Mouse (Mus musculus): ENCODE data around the gene Olfr1085. TPM values are rescaled to one million over a fixed set of nuclear protein-coding genes. Genes with fewer than 3 reads are reported as not detected.

Gene Olfr1085
- not detected in 2 replicates for total RNA-seq (2012; rRNA removed)
- polyA plus RNA-seq (2012; ENCODE audit: insufficient read depth in 1 of 2, insufficient read length in 2 of 2, low read depth in 1 of 2, low replicate concordance in 2 of 2, missing spikeins in 1 of 2), result not detected

GRCm38 (mm10) chr2:86661919-86662318 lies at the start of gene Olfr1085:
Gene Olfr1085, minus strand, starts transcription at chr2:86662019.
- no peak within 1 kb of the TSS for H3K4me3 ChIP-seq (ENCODE audit: control insufficient read depth in 1 of 2, insufficient read depth in 1 of 2, low read depth in 2 of 2, low read length in 2 of 2)
- H3K27me3 ChIP-seq (ENCODE audit: control insufficient read depth in 1 of 2, insufficient read depth in 2 of 2, low read length in 2 of 2), result no peaks in the 10 kb centered on the region
- no peak within 1 kb of the TSS for H3K9ac ChIP-seq (ENCODE audit: control insufficient read depth, low read depth, low read length, poor library complexity, severe bottlenecking)
- no peak for TF ChIP-seq USF2 (IDR thresholded peaks at IDR 0.05; ENCODE audit: borderline replicate concordance in 1 of 2, insufficient read depth in 1 of 2, low read depth in 1 of 2, low read length in 2 of 2)
- no peak for TF ChIP-seq NRF1 (IDR thresholded peaks at IDR 0.05; ENCODE audit: insufficient read depth, low read depth, low read length, poor library complexity, severe bottlenecking)
- no peak for TF ChIP-seq RCOR1 (IDR thresholded peaks at IDR 0.05; ENCODE audit: low read depth, low read length)
- TF ChIP-seq MYC (IDR thresholded peaks at IDR 0.05; ENCODE audit: low read depth, low read length), result no peak
- TF ChIP-seq CHD1 (IDR thresholded peaks at IDR 0.05; ENCODE audit: low read depth, low read length), result no peak
- TF ChIP-seq CTCF (IDR thresholded peaks at IDR 0.05 in 2 of 3, conservative IDR thresholded peaks at IDR 0.05 in 1 of 3; ENCODE audit: control insufficient read depth in 1 of 3, insufficient read depth in 1 of 3, low read depth in 2 of 3, low read length in 3 of 3, poor library complexity in 1 of 3, severe bottlenecking in 1 of 3), result no peak
- TF ChIP-seq UBTF (IDR thresholded peaks at IDR 0.05; ENCODE audit: borderline replicate concordance, insufficient read depth, low read depth, low read length), result no peak
- no peak for TF ChIP-seq CHD2 (IDR thresholded peaks at IDR 0.05; ENCODE audit: low read length)
- H3K79me2 ChIP-seq (ENCODE audit: control insufficient read depth, insufficient read depth, low read length, poor library complexity), result no peaks in the 10 kb centered on the region
- no peaks in the 10 kb centered on the region for H3K36me3 ChIP-seq (ENCODE audit: control insufficient read depth in 1 of 2, insufficient read depth in 2 of 2, low read length in 2 of 2)
- no peak for DNase-seq (ENCODE audit: low read depth, low spot score)
- no peak within 1 kb of the TSS for H3K27ac ChIP-seq (ENCODE audit: control insufficient read depth, low read depth, low read length)
- no peaks in the 10 kb centered on the region for H3K4me1 ChIP-seq (ENCODE audit: control insufficient read depth in 1 of 2, insufficient read depth in 2 of 2, low read length in 2 of 2)
- no peaks in the 10 kb centered on the region for H3K9me3 ChIP-seq (replicated peaks; ENCODE audit: insufficient read depth, low read length)

- H3K4me1 ChIP-seq (ENCODE audit: control insufficient read depth in 1 of 2, insufficient read depth in 2 of 2, low read length in 2 of 2), result no peaks in the 10 kb centered on the region
- no peaks in the 10 kb centered on the region for H3K9me3 ChIP-seq (replicated peaks; ENCODE audit: insufficient read depth, low read length)
- H3K4me3 ChIP-seq (ENCODE audit: control insufficient read depth in 1 of 2, insufficient read depth in 1 of 2, low read depth in 2 of 2, low read length in 2 of 2), result no peak within 1 kb of the TSS
- no peak for TF ChIP-seq SIN3A (IDR thresholded peaks at IDR 0.05; ENCODE audit: low read length)
- no peak for TF ChIP-seq BHLHE40 (IDR thresholded peaks at IDR 0.05; ENCODE audit: borderline replicate concordance, low read depth, low read length)
- TF ChIP-seq POLR2A (IDR thresholded peaks at IDR 0.05; ENCODE audit: control insufficient read depth in 1 of 2, insufficient read depth in 1 of 2, low read depth in 1 of 2, low read length in 2 of 2, poor library complexity in 1 of 2), result no peak
- no peak for TF ChIP-seq JUND (IDR thresholded peaks at IDR 0.05; ENCODE audit: low read depth, low read length)
- no peak for TF ChIP-seq RCOR1 (IDR thresholded peaks at IDR 0.05; ENCODE audit: low read depth, low read length)
- no peak for TF ChIP-seq UBTF (IDR thresholded peaks at IDR 0.05; ENCODE audit: borderline replicate concordance, insufficient read depth, low read depth, low read length)
- no peak for TF ChIP-seq ZMIZ1 (IDR thresholded peaks at IDR 0.05; ENCODE audit: low read depth, low read length)
- no peak for TF ChIP-seq TAL1 (IDR thresholded peaks at IDR 0.05; ENCODE audit: low read length)
- TF ChIP-seq MAFK (IDR thresholded peaks at IDR 0.05; ENCODE audit: borderline replicate concordance, low read depth, low read length), result no peak
- no peak for TF ChIP-seq MXI1 (IDR thresholded peaks at IDR 0.05; ENCODE audit: low read depth, low read length)
- TF ChIP-seq KAT2A (conservative IDR thresholded peaks at IDR 0.05; ENCODE audit: low read depth, low read length), result no peak
- no peak for TF ChIP-seq MAZ (IDR thresholded peaks at IDR 0.05; ENCODE audit: low read depth, low read length)
- TF ChIP-seq SMC3 (IDR thresholded peaks at IDR 0.05; ENCODE audit: low read depth, low read length), result no peak
- TF ChIP-seq RAD21 (IDR thresholded peaks at IDR 0.05; ENCODE audit: low read depth, low read length), result no peak
- no peak for TF ChIP-seq ZKSCAN1 (IDR thresholded peaks at IDR 0.05; ENCODE audit: low read depth, low read length)
- TF ChIP-seq HCFC1 (IDR thresholded peaks at IDR 0.05; ENCODE audit: low read depth, low read length), result no peak
- no peak for TF ChIP-seq NRF1 (IDR thresholded peaks at IDR 0.05; ENCODE audit: insufficient read depth, low read depth, low read length, poor library complexity, severe bottlenecking)
- no peak for DNase-seq (ENCODE audit: low read depth, low spot score)
- H3K27me3 ChIP-seq (ENCODE audit: control insufficient read depth in 1 of 2, insufficient read depth in 2 of 2, low read length in 2 of 2), result no peaks in the 10 kb centered on the region
- H3K36me3 ChIP-seq (ENCODE audit: control insufficient read depth in 1 of 2, insufficient read depth in 2 of 2, low read length in 2 of 2), result no peaks in the 10 kb centered on the region
- no peak within 1 kb of the TSS for H3K27ac ChIP-seq (ENCODE audit: control insufficient read depth, low read depth, low read length)
- no peaks in the 10 kb centered on the region for H3K79me2 ChIP-seq (ENCODE audit: control insufficient read depth, insufficient read depth, low read length, poor library complexity)
- H3K9ac ChIP-seq (ENCODE audit: control insufficient read depth, low read depth, low read length, poor library complexity, severe bottlenecking), result no peak within 1 kb of the TSS
These were observed 36.5 kb upstream of the Olfr1085 start, which contains the start of gene Olfr1087 for GRCm38 (mm10) chr2:86698295-86698694. Gene Olfr1087, minus strand, starts transcription at chr2:86698395.

All from MEL (cell line).